Comparison of ENCODE assay signal across 29 mouse cellular contexts in the genomic region with DNA sequence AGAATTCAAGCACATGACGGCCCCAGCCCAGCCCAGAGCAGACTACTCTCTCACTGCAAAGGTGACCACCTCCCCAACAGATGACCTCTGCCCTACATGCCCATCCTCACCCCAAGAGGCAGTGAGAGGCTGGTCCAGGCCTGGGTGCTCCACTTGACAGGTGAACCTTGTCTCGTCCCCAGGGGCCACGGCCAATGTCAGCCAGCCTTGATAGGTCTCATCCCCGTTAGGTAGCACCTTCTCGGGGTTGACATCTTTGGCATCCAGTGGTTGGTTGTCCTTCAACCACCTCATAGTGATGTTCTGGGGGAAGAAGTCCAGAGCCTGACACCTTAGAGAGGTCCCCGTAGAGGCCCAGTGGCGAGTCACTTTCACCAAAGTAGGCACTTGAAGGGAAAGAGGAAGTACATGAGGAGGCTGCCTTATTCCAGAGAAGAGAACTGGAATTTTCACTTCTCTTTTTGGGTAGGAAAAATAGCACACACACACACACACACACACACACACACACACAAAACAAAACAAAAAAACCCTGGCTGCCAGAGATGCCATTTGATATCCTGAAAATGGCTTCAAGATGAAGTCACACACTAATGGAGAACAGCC. TPM values are rescaled to one million over a fixed set of nuclear protein-coding genes. Genes with fewer than 3 reads are reported as not detected.
A peak's percentile ranks its signal among the peaks of the same experiment; 100 is the strongest.
DNase-seq lines count a peak whose midpoint lies in the region; ATAC-seq lines count a peak whose summit lies in the region.
"Had no signal": no experiment of that assay in that cellular context is flagged by ENCODE, and none has a peak within 500 bp of the region (broad histone marks: within the 10 kb centered on the region; RNA-seq: fewer than 3 reads in every experiment).

No protein-coding gene starts in this region.

- no peak for ATAC-seq in forebrain, embryonic 14.5 days
- no peak for ATAC-seq in midbrain, embryonic 15.5 days (replicated peaks)
- no peak for ATAC-seq in hindbrain, embryonic 13.5 days (ENCODE audit: low FRiP score)
- ATAC-seq: forebrain, embryonic 13.5 days had no signal

- H3K27me3 ChIP-seq in forebrain, embryonic 10.5 days (ENCODE audit: poor library complexity, severe bottlenecking): peaks cover 23% of the 10 kb centered on the region
- no peaks in the 10 kb centered on the region for H3K27me3 ChIP-seq in forebrain, embryonic 14.5 days (replicated peaks; ENCODE audit: control insufficient read depth, insufficient read depth, low read length)
- H3K27me3 ChIP-seq in midbrain, embryonic 10.5 days (ENCODE audit: low read depth, poor library complexity, severe bottlenecking): peaks cover 15% of the 10 kb centered on the region
- H3K27me3 ChIP-seq in midbrain, embryonic 15.5 days (replicated peaks): no peaks in the 10 kb centered on the region
- H3K27me3 ChIP-seq in hindbrain, embryonic 13.5 days: 0 out of 2 replicates have a peak, but pooled peaks cover 5% of the 10 kb centered on the region
- H3K27me3 ChIP-seq: embryonic facial prominence, embryonic 13.5 days; forebrain, embryonic 13.5 days; hindbrain, embryonic 12.5 days; limb, embryonic 13.5 days had no signal

- peaks cover 5% of the 10 kb centered on the region; the same call in 1 of the 2 replicates for H3K79me2 ChIP-seq in macrophage (ENCODE audit: inconsistent target)

- H3K9me3 ChIP-seq in forebrain, embryonic 10.5 days: no peaks in the 10 kb centered on the region
- H3K9me3 ChIP-seq in forebrain, embryonic 14.5 days (replicated peaks; ENCODE audit: control insufficient read depth, low read length): no peaks in the 10 kb centered on the region
- H3K9me3 ChIP-seq in midbrain, embryonic 10.5 days (replicated peaks): no peaks in the 10 kb centered on the region
- no peaks in the 10 kb centered on the region for H3K9me3 ChIP-seq in midbrain, embryonic 15.5 days
- H3K9me3 ChIP-seq in hindbrain, embryonic 13.5 days: no peaks in the 10 kb centered on the region
- H3K9me3 ChIP-seq: embryonic facial prominence, embryonic 13.5 days; forebrain, embryonic 13.5 days; heart, embryonic 12.5 days; hindbrain, embryonic 12.5 days; limb, embryonic 13.5 days; liver, embryonic 15.5 days; midbrain, embryonic 12.5 days had no signal

- H3K36me3 ChIP-seq in forebrain, embryonic 10.5 days (replicated peaks): no peaks in the 10 kb centered on the region
- H3K36me3 ChIP-seq in forebrain, embryonic 14.5 days (ENCODE audit: control insufficient read depth, insufficient read depth, low read length): no peaks in the 10 kb centered on the region
- no peaks in the 10 kb centered on the region for H3K36me3 ChIP-seq in midbrain, embryonic 10.5 days
- H3K36me3 ChIP-seq in midbrain, embryonic 15.5 days (replicated peaks): no peaks in the 10 kb centered on the region
- H3K36me3 ChIP-seq in macrophage (ENCODE audit: inconsistent target): peaks cover 15% of the 10 kb centered on the region; the same call in 1 of the 2 replicates
- no peaks in the 10 kb centered on the region for H3K36me3 ChIP-seq in hindbrain, embryonic 13.5 days
- H3K36me3 ChIP-seq: embryonic facial prominence, embryonic 13.5 days; heart, embryonic 12.5 days; hindbrain, embryonic 12.5 days; limb, embryonic 13.5 days; liver, embryonic 15.5 days; midbrain, embryonic 12.5 days had no signal

- no peak overlapping the region for H3K9ac ChIP-seq in forebrain, embryonic 14.5 days (ENCODE audit: low read length)
- no peak overlapping the region for H3K9ac ChIP-seq in midbrain, embryonic 15.5 days
- no peak overlapping the region for H3K9ac ChIP-seq in hindbrain, embryonic 13.5 days
- H3K9ac ChIP-seq: embryonic facial prominence, embryonic 13.5 days; forebrain, embryonic 13.5 days; heart, embryonic 12.5 days; hindbrain, embryonic 12.5 days; limb, embryonic 13.5 days; liver, embryonic 15.5 days; midbrain, embryonic 12.5 days had no signal

- no peak overlapping the region for H3K27ac ChIP-seq in forebrain, embryonic 10.5 days
- no peak overlapping the region for H3K27ac ChIP-seq in forebrain, embryonic 14.5 days (ENCODE audit: low read depth, low read length)
- H3K27ac ChIP-seq in midbrain, embryonic 10.5 days (replicated peaks): no peak overlapping the region
- no peak overlapping the region for H3K27ac ChIP-seq in midbrain, embryonic 15.5 days
- H3K27ac ChIP-seq in macrophage: peak overlapping the region; percentile 45
- no peak overlapping the region for H3K27ac ChIP-seq in hindbrain, embryonic 13.5 days
- H3K27ac ChIP-seq: embryonic facial prominence, embryonic 13.5 days; forebrain, embryonic 13.5 days; hindbrain, embryonic 12.5 days; limb, embryonic 13.5 days; liver, embryonic 15.5 days; midbrain, embryonic 12.5 days had no signal

- 91% methylated on average over 7 of the region's 7 CpGs for WGBS in forebrain, embryonic 10.5 days
- 94% methylated on average over 7 of the region's 7 CpGs for WGBS in forebrain, embryonic 14.5 days
- 95% methylated on average over 7 of the region's 7 CpGs for WGBS in midbrain, embryonic 10.5 days
- WGBS in midbrain, embryonic 15.5 days: 96% methylated on average over 7 of the region's 7 CpGs
- 60% methylated on average over 7 of the region's 7 CpGs for WGBS in macrophage (ENCODE audit: missing documents)
- WGBS in hindbrain, embryonic 13.5 days: 95% methylated on average over 7 of the region's 7 CpGs

- DNase-seq in forebrain, embryonic 10.5 days (ENCODE audit: extremely low spot score, low spot score): peak; percentile 8
- DNase-seq in forebrain, embryonic 14.5 days (ENCODE audit: low spot score): no peak
- DNase-seq in midbrain, embryonic 10.5 days (ENCODE audit: low spot score): peak; percentile 8
- DNase-seq in testis, postnatal 10 days (ENCODE audit: low spot score): no peak
- DNase-seq: cerebellum, adult 18-20 months; cerebellum, postnatal 14 days; heart, postnatal 10 days; kidney, postnatal 10 days; thymus, postnatal 25 days had no signal

- peaks cover 21% of the 10 kb centered on the region for H3K4me1 ChIP-seq in forebrain, embryonic 10.5 days
- H3K4me1 ChIP-seq in forebrain, embryonic 14.5 days (ENCODE audit: control insufficient read depth, insufficient read depth, low read length): peaks cover 11% of the 10 kb centered on the region; the same call in 1 of the 2 replicates
- H3K4me1 ChIP-seq in midbrain, embryonic 10.5 days: peaks cover 22% of the 10 kb centered on the region
- peaks cover 8% of the 10 kb centered on the region for H3K4me1 ChIP-seq in midbrain, embryonic 15.5 days
- H3K4me1 ChIP-seq in hindbrain, embryonic 13.5 days (replicated peaks): peaks cover 14% of the 10 kb centered on the region

- H3K4me2 ChIP-seq in forebrain, embryonic 14.5 days (ENCODE audit: low read length): no peak overlapping the region
- H3K4me2 ChIP-seq in midbrain, embryonic 15.5 days: no peak overlapping the region
- H3K4me2 ChIP-seq in hindbrain, embryonic 13.5 days: no peak overlapping the region
- H3K4me2 ChIP-seq: embryonic facial prominence, embryonic 13.5 days; forebrain, embryonic 13.5 days; heart, embryonic 12.5 days; hindbrain, embryonic 12.5 days; limb, embryonic 13.5 days; liver, embryonic 15.5 days; midbrain, embryonic 12.5 days had no signal

- no peak overlapping the region for H3K4me3 ChIP-seq in forebrain, embryonic 10.5 days
- H3K4me3 ChIP-seq in forebrain, embryonic 14.5 days (ENCODE audit: low read depth, low read length): no peak overlapping the region
- no peak overlapping the region for H3K4me3 ChIP-seq in midbrain, embryonic 10.5 days
- no peak overlapping the region for H3K4me3 ChIP-seq in midbrain, embryonic 15.5 days
- H3K4me3 ChIP-seq in macrophage (ENCODE audit: inconsistent target): no peak overlapping the region
- no peak overlapping the region for H3K4me3 ChIP-seq in hindbrain, embryonic 13.5 days
- H3K4me3 ChIP-seq: embryonic facial prominence, embryonic 13.5 days; erythroblast, embryonic 14.5 days; forebrain, embryonic 13.5 days; heart, embryonic 12.5 days; hindbrain, embryonic 12.5 days; limb, embryonic 13.5 days; liver, embryonic 15.5 days; midbrain, embryonic 12.5 days had no signal

RNA-seq across cellular contexts. Expression of gene Hfe, which starts 4.8 kb away (rescaled TPM):
- polyA plus RNA-seq in forebrain, embryonic 10.5 days (2016; fragmentation: Nextera tagmentation; extraction: Ambion mirVana): 1.3 and 1.5 TPM in 2 replicates
- polyA plus RNA-seq in forebrain, embryonic 14.5 days (2014; fragmentation: Nextera tagmentation; extraction: Ambion mirVana): 3.5 and 4.7 TPM in 2 replicates
- polyA plus RNA-seq in midbrain, embryonic 10.5 days (2016; fragmentation: Nextera tagmentation; extraction: Ambion mirVana): 2.3 and 2.5 TPM in 2 replicates
- polyA plus RNA-seq in midbrain, embryonic 15.5 days (2015; fragmentation: Nextera tagmentation; extraction: Ambion mirVana): 3.0 and 3.8 TPM in 2 replicates
- 10 to 100 TPM in 14 of 26 experiments, 1 to 10 TPM in 12; 2.7 to 31.8 (median 15.3) TPM for total RNA-seq in macrophage (2018; cell fraction: chromatin; rRNA removed)
- 10 to 100 TPM; 25.0 to 63.5 (median 42.9) TPM for total RNA-seq in macrophage (2018; cell fraction: cytosol; rRNA removed)
- 10 to 100 TPM; 12.6 to 62.1 (median 39.3) TPM for total RNA-seq in macrophage (2018; cell fraction: nucleus; rRNA removed)
- polyA plus RNA-seq in macrophage (2018): 27.7 to 67.4 TPM (median 36.4 TPM) in 3 replicates
- 5.4 and 5.6 TPM in 2 replicates for polyA plus RNA-seq in hindbrain, embryonic 13.5 days (2015; fragmentation: Nextera tagmentation; extraction: Ambion mirVana)

RNA-seq across cellular contexts. Expression of gene Hist1h4c, which starts 7.6 kb away (rescaled TPM):
- polyA plus RNA-seq in forebrain, embryonic 10.5 days (2016; fragmentation: Nextera tagmentation; extraction: Ambion mirVana): 4.5 and 5.9 TPM in 2 replicates
- 2.9 and 6.5 TPM in 2 replicates for polyA plus RNA-seq in forebrain, embryonic 14.5 days (2014; fragmentation: Nextera tagmentation; extraction: Ambion mirVana)
- 4.9 and 5.1 TPM in 2 replicates for polyA plus RNA-seq in midbrain, embryonic 10.5 days (2016; fragmentation: Nextera tagmentation; extraction: Ambion mirVana)
- polyA plus RNA-seq in midbrain, embryonic 15.5 days (2015; fragmentation: Nextera tagmentation; extraction: Ambion mirVana): 1.8 and 3.0 TPM in 2 replicates
- 10 to 100 TPM in 14 of 26 experiments, 1 to 10 TPM in 12; 4.0 to 49.2 (median 11.4) TPM for total RNA-seq in macrophage (2018; cell fraction: chromatin; rRNA removed)
- total RNA-seq in macrophage (2018; cell fraction: cytosol; rRNA removed): 10 to 100 TPM; 16.3 to 87.3 (median 38.2) TPM
- total RNA-seq in macrophage (2018; cell fraction: nucleus; rRNA removed): 100 to 1,000 TPM in 1 of 26 experiments, 10 to 100 TPM in 23, 1 to 10 TPM in 2; 4.8 to 101 (median 22.1) TPM
- polyA plus RNA-seq in macrophage (2018): 0.53 TPM in 1 of 3 replicates, not detected in the others
- polyA plus RNA-seq in hindbrain, embryonic 13.5 days (2015; fragmentation: Nextera tagmentation; extraction: Ambion mirVana): 3.9 and 4.4 TPM in 2 replicates

RNA-seq across cellular contexts. Expression of gene Hist1h1t, which starts 10.2 kb away (rescaled TPM):
- not detected in 2 replicates for polyA plus RNA-seq in forebrain, embryonic 10.5 days (2016; fragmentation: Nextera tagmentation; extraction: Ambion mirVana)
- not detected in 2 replicates for polyA plus RNA-seq in forebrain, embryonic 14.5 days (2014; fragmentation: Nextera tagmentation; extraction: Ambion mirVana)
- polyA plus RNA-seq in midbrain, embryonic 10.5 days (2016; fragmentation: Nextera tagmentation; extraction: Ambion mirVana): not detected in 2 replicates
- polyA plus RNA-seq in midbrain, embryonic 15.5 days (2015; fragmentation: Nextera tagmentation; extraction: Ambion mirVana): not detected in 2 replicates
- total RNA-seq in macrophage (2018; cell fraction: chromatin; rRNA removed): 1 to 10 TPM in 9 of 26 experiments, not detected in 17; 1.1 to 7.4 (median 2.3) TPM
- total RNA-seq in macrophage (2018; cell fraction: cytosol; rRNA removed): under 1 TPM in 2 of 26 experiments, not detected in 24; 0.17 to 0.22 TPM
- 1 to 10 TPM in 4 of 26 experiments, under 1 TPM in 1, not detected in 21; 0.98 to 2.7 (median 1.3) TPM for total RNA-seq in macrophage (2018; cell fraction: nucleus; rRNA removed)
- not detected in 3 replicates for polyA plus RNA-seq in macrophage (2018)
- polyA plus RNA-seq in hindbrain, embryonic 13.5 days (2015; fragmentation: Nextera tagmentation; extraction: Ambion mirVana): not detected in 2 replicates
- total RNA-seq: adrenal gland, adult 18-20 months; gastrocnemius, adult 8-10 months; layer of hippocampus, adult 18-20 months; layer of hippocampus, postnatal 14 days had no signal
- polyA plus RNA-seq: embryonic facial prominence, embryonic 13.5 days; forebrain, embryonic 13.5 days; frontal cortex, adult 2 months; gonadal fat pad, adult 2 months; heart, embryonic 12.5 days; hindbrain, embryonic 12.5 days; intestine, embryonic 14.5 days; liver, embryonic 15.5 days; midbrain, embryonic 12.5 days; neural tube, embryonic 11.5 days; stomach, embryonic 14.5 days had no signal

RNA-seq across cellular contexts. Expression of gene Hist1h2bc, which starts 21.9 kb away (rescaled TPM):
- polyA plus RNA-seq in forebrain, embryonic 10.5 days (2016; fragmentation: Nextera tagmentation; extraction: Ambion mirVana): 17.2 and 19.3 TPM in 2 replicates
- 32.2 and 39.5 TPM in 2 replicates for polyA plus RNA-seq in forebrain, embryonic 14.5 days (2014; fragmentation: Nextera tagmentation; extraction: Ambion mirVana)
- polyA plus RNA-seq in midbrain, embryonic 10.5 days (2016; fragmentation: Nextera tagmentation; extraction: Ambion mirVana): 22.1 and 23.9 TPM in 2 replicates
- 17.3 and 17.7 TPM in 2 replicates for polyA plus RNA-seq in midbrain, embryonic 15.5 days (2015; fragmentation: Nextera tagmentation; extraction: Ambion mirVana)
- 10 to 100 TPM in 7 of 26 experiments, 1 to 10 TPM in 19; 1.6 to 36.8 (median 5.8) TPM for total RNA-seq in macrophage (2018; cell fraction: chromatin; rRNA removed)
- total RNA-seq in macrophage (2018; cell fraction: cytosol; rRNA removed): 100 to 1,000 TPM; 112 to 241 (median 169) TPM
- total RNA-seq in macrophage (2018; cell fraction: nucleus; rRNA removed): 10 to 100 TPM in 24 of 26 experiments, 1 to 10 TPM in 2; 9.0 to 62.0 (median 30.7) TPM
- polyA plus RNA-seq in macrophage (2018): 101 to 170 TPM (median 160 TPM) in 3 replicates
- 17.8 and 23.1 TPM in 2 replicates for polyA plus RNA-seq in hindbrain, embryonic 13.5 days (2015; fragmentation: Nextera tagmentation; extraction: Ambion mirVana)

RNA-seq across cellular contexts. Expression of gene Hist1h2ac, which starts 22.1 kb away (rescaled TPM):
- 1.00 and 1.1 TPM in 2 replicates for polyA plus RNA-seq in forebrain, embryonic 10.5 days (2016; fragmentation: Nextera tagmentation; extraction: Ambion mirVana)
- polyA plus RNA-seq in forebrain, embryonic 14.5 days (2014; fragmentation: Nextera tagmentation; extraction: Ambion mirVana): 0.91 and 1.3 TPM in 2 replicates
- 1.3 TPM in 2 replicates for polyA plus RNA-seq in midbrain, embryonic 10.5 days (2016; fragmentation: Nextera tagmentation; extraction: Ambion mirVana)
- polyA plus RNA-seq in midbrain, embryonic 15.5 days (2015; fragmentation: Nextera tagmentation; extraction: Ambion mirVana): 0.32 and 0.37 TPM in 2 replicates
- total RNA-seq in macrophage (2018; cell fraction: chromatin; rRNA removed): 1 to 10 TPM in 11 of 26 experiments, under 1 TPM in 12, not detected in 3; 0.21 to 7.6 (median 0.89) TPM
- total RNA-seq in macrophage (2018; cell fraction: cytosol; rRNA removed): 1 to 10 TPM in 24 of 26 experiments, under 1 TPM in 2; 0.71 to 4.8 (median 1.6) TPM
- total RNA-seq in macrophage (2018; cell fraction: nucleus; rRNA removed): 1 to 10 TPM in 16 of 26 experiments, under 1 TPM in 9, not detected in 1; 0.29 to 7.6 (median 1.3) TPM
- 0.20 to 0.36 TPM (median 0.33 TPM) in 3 replicates for polyA plus RNA-seq in macrophage (2018)
- polyA plus RNA-seq in hindbrain, embryonic 13.5 days (2015; fragmentation: Nextera tagmentation; extraction: Ambion mirVana): 0.38 and 0.54 TPM in 2 replicates

Comparison
In these comparisons a context has a peak if more than half of its experiments do, and no peak if none do; other contexts are left out.
1. DNase-seq: peak in forebrain, embryonic 10.5 days (single experiment) and midbrain, embryonic 10.5 days (single experiment); none in forebrain, embryonic 14.5 days (single experiment) and testis, postnatal 10 days (single experiment).